Mouse (Mus musculus) left cerebral cortex, adult 2 months (tissue): ENCODE results near the gene Tenm4. TPM values are rescaled to one million over a fixed set of nuclear protein-coding genes. Genes with fewer than 3 reads are reported as not detected.
A peak's percentile ranks its signal among the peaks of the same experiment; 100 is the strongest.

Experiments
- DNase-seq, 2 experiments: peaks; one replicate each; pipeline ENCODE4 v3.0.0; 2021 to 2022; ENCODE audit warnings: low spot score in 2 of 2, mixed read lengths in 1 of 2; ENCODE audit errors: extremely low spot score in 1 of 2
- H3K27ac ChIP-seq: fragments of 200-600 bp; 2 replicates; pipeline ENCODE4 v1.8.1; 2022
- H3K4me3 ChIP-seq: fragments of 200-600 bp; 2 replicates; pipeline ENCODE4 v1.8.1; 2022
- CTCF ChIP-seq: fragments of 200-600 bp; IDR thresholded peaks from 2 replicates; pipeline ENCODE4 v1.8.1; 2022; ENCODE audit warnings: antibody characterized with exemption, mild to moderate bottlenecking, moderate library complexity
- intact Hi-C: fragments of 180-260 bp; cut with DNase I; formaldehyde crosslinking; loops from one replicate; pipeline ENCODE4 v1.15.1; 2025
- total RNA-seq, 2 experiments: library from RNA; stranded (reverse); gene quantifications; 2 replicates each; pipeline ENCODE4 v1.2.3; 2021

The Tenm4 gene
- total RNA-seq, 2 experiments from 2014 or later: 158 to 160 TPM

DNA sequence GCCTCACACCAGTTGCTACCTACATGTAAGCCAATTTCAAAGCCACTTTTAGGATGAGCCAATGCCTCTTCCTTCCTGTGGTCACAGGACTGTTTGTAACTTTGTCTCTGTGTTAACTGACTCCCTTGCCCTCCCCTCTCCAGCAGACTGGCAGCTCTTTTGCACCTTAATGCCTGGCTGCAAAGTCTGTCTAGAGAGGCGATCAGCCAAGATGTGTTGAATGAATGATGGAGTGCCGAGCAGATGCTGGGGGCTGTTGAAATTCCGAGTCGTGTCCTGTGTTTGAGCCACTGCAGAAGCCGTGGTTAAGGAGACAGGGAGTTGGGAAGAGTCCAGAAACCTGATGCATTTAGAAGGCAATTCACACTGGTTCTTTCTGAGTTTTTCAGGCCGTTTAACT lies 96.2 kb downstream of the Tenm4 start:
- TF ChIP-seq CTCF: no peak
- intact Hi-C loops: no loop called here
- no peak overlapping the region for H3K27ac ChIP-seq
- DNase-seq: no peak
- H3K4me3 ChIP-seq: no peak overlapping the region

DNA sequence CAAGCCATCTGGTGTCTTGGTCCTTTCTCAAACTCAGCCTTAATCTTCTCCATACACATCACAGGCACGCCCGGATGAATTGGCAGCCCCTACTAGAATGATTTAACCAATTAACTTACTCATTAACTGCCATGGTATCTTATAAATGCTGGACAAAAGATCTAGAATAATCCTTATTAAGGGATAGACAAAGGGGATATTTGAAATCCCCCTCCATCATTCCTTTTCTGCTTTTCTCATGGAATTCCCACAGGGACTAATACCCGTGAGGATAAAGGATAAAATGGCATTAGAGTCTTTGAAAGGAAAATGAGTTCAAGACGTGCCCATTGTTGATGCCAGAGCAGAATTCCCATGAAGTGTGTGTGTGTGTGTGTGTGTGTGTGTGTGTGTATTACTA lies 99.6 kb downstream of the Tenm4 start:
- intact Hi-C loops: no loop called here
- DNase-seq: no peak
- no peak overlapping the region for H3K27ac ChIP-seq
- H3K4me3 ChIP-seq: no peak overlapping the region
- TF ChIP-seq CTCF: no peak

DNA sequence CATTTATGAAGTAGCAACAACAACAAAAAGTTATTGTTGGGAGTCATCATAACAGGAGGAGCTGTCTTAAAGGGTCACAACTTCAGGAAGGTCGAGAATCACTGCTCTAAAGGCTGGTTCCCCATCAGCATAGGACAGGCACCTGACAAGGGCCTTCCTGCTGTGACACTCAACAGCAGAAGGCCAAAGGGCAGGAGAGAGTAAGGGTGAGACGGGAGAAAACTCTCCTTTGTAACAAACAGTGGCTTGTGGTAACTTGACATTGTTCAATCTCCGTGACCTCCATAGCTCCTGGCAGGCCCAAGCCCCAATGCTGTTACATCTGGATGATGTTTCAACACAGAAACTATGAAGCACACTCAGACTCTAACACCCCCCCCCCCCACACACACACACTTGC lies 101.0 kb downstream of the Tenm4 start:
- DNase-seq: no peak
- intact Hi-C loops: no loop called here
- TF ChIP-seq CTCF: no peak

DNA sequence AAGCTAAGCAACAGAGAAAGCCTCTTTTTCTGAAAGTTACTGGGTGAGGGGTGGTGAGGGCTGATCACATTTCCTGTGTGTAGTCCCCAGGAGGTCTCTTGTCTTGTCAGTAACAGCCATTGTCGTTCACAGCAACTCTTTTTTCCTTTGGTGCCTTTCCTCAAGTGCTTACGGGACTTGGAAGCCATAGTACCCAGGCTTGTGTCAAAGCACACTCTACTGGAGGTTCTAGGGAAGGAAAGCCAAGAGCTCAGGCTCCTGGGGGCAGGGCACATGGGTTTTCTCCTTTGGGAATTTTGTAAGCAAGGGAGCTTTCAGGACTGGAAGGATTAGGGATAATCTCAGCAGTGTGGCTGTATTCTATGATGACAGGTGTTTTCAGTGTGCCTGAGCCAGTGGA lies 103.4 kb downstream of the Tenm4 start:
- H3K4me3 ChIP-seq: no peak overlapping the region
- DNase-seq: no peak
- no peak for TF ChIP-seq CTCF
- intact Hi-C loops: no loop called here
- no peak overlapping the region for H3K27ac ChIP-seq

More for the DNA sequence above, 101.0 kb downstream of the Tenm4 start:
- H3K4me3 ChIP-seq: no peak overlapping the region
- no peak overlapping the region for H3K27ac ChIP-seq

DNA sequence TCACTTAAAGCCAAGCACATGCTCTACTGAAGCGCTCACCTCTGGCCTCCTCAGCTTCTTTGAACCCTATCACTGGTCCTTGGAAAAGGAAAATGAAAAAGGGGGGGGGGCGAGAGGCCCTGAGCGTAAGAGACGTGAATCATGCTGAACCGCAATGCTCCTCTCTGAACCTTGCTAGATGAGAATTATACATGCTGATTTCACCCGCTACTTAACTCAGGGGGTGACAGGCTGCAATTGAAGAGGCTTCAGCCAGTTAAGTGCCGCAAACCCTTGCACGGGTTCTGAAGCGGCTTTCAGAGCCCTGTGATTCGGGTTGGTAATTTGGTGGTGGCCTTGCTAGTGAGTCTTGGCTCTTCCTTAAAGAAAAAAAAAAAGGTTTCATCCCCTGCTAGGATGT lies 106.5 kb downstream of the Tenm4 start:
- intact Hi-C loops: no loop called here
- Histone ChIP-seq H3K4me3 (no peak overlapping the region), H3K27ac (no peak overlapping the region)
- no peak for TF ChIP-seq CTCF
- no peak for DNase-seq

DNA sequence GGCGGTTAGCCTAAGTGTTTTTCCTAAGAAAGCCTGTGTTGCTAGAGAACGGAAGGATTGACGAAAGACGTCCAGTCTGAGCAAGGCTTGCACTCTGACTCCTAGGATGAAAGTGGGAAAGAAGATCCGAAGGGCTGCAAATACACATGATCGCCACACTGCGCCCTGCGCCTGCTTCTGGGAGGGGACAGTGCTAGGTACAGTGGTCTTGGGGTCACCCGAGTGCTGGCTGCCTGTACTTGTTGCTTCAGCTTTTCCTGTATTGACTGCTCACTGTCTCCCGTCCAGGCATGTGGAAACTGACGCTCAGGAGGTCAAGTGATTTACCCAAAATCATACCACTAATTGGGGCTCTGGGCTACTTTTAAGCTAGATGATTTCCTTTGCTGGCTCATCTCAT lies 107.3 kb downstream of the Tenm4 start:
- no peak overlapping the region for H3K4me3 ChIP-seq
- H3K27ac ChIP-seq: no peak overlapping the region
- intact Hi-C loops: no loop called here
- DNase-seq: no peak
- TF ChIP-seq CTCF: no peak

DNA sequence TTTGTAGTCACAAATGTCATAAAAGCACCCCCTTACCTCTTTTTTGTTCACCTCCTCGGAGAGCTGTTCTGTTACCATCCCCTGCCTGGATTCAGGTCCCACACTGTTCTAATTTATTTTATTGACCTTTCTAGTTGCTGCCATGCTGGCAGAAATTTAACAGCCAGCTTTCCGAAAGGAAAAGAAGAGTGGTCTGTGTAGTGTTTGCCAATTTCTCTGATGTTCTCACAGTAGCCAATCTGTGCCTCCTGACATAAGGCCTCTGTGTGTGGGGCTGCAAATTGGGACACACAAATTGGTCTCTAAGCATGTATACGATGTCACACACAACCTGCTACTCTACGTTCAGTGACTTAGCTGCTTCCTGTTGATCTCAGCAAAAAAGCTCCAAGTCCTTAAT lies 109.7 kb downstream of the Tenm4 start:
- TF ChIP-seq CTCF: no peak
- no peak for DNase-seq
- intact Hi-C loops: no loop called here
- H3K4me3 ChIP-seq: no peak overlapping the region
- no peak overlapping the region; the same call in 1 of the 2 replicates for H3K27ac ChIP-seq

DNA sequence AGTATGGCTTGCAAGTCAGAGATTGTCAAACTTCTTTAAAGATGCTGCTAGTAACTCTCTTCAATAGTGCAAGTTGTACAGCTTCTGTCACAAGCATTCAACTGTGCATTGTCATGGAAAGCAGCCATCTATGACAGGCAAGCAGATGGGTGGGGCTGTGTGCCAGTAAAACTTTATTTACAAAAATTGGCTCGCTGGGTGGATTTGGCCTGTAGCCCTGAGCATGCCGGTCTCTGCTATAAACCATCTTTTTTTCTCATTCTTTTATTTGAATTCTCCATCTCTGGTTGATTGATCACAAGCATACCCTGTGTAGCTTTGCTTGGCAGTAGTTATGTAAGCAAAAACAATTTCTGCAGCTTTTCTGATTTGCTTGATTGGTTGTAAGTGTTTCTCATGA lies 119.5 kb downstream of the Tenm4 start:
- intact Hi-C loops: no loop called here
- Histone ChIP-seq H3K27ac (peak overlapping the region; percentile 11; the same call in 1 of the 2 replicates), H3K4me3 (no peak overlapping the region)
- DNase-seq: peak in 1 of 2 experiments; percentile 24
- no peak for TF ChIP-seq CTCF

DNA sequence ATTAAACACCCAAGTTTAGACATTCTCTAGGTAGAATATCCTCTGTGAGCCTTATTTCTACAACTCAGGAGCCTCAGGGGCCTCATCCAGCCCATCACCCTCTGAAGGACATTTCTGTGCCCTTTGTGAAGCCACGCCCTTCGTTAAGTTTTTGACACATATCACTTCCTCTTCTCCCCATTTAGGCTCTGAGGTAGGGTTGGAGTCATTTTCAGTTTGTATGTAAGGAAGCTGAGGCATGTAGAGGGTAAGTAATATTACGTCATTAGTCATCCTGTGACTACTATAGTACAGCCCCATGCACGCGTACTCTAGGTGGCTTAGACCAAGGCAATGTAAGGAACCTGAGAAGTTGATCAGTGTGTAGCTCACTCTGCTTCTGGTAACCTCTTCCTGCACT lies 124.9 kb downstream of the Tenm4 start:
- no peak for TF ChIP-seq CTCF
- intact Hi-C loops: no loop called here
- no peak overlapping the region for H3K4me3 ChIP-seq
- DNase-seq: no peak
- H3K27ac ChIP-seq: no peak overlapping the region

DNA sequence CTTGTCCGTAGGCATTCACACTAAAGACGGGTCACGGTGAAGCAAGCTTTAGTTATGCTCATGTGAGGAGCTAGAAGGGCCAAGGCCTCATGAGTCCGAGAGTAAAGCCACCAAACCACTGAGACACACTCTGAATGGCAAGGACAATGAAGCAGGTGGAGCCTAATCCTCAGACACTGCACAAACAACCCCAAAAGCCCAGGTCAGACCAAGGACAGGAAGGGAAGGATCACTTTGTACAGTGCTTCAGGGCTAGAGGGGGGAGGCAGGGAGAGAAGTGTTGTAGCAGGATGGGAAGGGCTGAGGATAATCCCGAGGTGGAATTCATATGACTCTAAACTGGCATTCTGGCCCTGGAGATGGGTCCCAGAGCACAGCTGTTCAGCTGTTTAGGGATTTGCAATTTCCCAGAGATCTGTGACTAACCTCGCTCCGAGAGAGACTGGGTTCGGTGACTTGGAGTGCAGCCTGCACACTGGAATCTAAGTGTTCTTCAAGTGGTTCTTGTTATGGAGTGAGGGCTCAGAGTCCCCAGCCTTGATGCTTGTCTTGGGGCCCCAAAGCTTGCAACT lies 129.9 kb downstream of the Tenm4 start:
- Histone ChIP-seq H3K27ac (no peak overlapping the region), H3K4me3 (no peak overlapping the region)
- DNase-seq: no peak
- TF ChIP-seq CTCF: no peak
- intact Hi-C loops: no loop called here

DNA sequence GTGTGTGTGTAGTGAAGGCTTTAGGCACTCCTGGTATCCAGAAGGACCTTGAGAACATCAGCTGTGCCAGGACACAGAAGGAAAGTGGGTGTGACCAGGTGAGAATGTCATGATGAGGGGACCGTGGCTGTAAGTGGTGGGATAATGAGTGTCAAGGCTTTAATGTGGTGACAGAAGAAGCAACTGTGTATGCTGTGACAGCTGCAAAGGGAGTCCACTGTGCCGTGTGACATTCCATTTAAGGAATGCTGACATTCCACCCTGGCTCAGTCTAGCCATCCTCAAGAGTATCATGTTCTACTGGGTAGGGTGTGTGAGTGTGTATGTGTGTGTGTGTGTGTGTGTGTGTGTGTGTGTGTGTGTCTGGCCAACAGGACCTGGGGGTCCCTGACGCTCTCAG lies 130.8 kb downstream of the Tenm4 start:
- no peak overlapping the region for H3K27ac ChIP-seq
- intact Hi-C loops: no loop called here
- TF ChIP-seq CTCF: no peak
- DNase-seq: no peak
- H3K4me3 ChIP-seq: no peak overlapping the region

DNA sequence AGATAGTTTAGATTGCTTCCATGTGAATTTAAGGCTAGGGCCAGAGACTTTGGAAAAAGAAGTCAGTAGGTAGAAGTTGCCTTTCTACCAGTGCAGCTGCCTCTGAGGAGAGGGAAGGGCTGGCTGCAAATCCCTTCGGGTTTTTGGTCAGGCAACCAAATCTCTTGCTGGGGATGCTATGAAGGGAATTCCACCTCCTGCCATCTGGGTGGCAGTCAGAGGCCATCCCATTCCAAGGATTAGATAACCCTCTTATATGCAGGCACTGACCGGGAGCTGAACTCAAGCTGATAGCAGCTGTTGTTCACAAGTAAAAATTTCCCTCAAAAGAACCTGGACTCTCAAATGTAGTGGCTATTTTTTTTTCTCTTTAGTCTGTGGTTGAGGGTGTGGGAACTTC lies 132.9 kb downstream of the Tenm4 start:
- no peak for TF ChIP-seq CTCF
- intact Hi-C loops: no loop called here
- Histone ChIP-seq H3K4me3 (no peak overlapping the region), H3K27ac (no peak overlapping the region)
- DNase-seq: no peak

DNA sequence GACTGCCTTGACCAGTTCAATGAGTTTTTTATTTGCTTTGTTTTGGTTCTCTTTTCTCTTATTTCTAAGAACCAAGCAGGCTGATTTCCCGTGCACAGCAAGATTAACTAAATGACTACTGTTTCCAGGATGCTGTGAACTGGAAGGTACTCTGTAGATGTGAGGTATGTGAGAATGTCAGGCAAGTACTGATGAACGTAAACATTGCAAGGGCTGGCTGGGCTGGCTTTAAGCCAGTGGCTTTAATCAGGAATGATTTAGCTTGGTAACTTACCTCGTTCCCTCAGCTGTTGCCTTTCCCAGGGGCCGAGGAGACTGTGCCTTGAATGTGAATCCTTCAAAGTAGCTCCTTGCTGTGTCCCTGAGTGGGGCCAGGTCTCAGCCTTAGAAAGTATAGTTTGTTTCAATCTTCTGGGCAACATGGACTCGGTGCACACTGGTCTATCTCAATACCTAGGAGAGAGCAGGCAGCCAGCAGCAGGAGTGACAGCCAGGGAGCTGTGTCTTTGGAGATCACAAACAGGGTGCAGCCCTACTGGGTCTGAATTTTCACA lies 134.4 kb downstream of the Tenm4 start:
- no peak for DNase-seq
- intact Hi-C loops: no loop called here
- TF ChIP-seq CTCF: no peak
- no peak overlapping the region for H3K27ac ChIP-seq
- H3K4me3 ChIP-seq: no peak overlapping the region
